Mouse (Mus musculus) hematopoietic multipotent progenitor cell, adult 10-12 weeks (in vitro differentiated cells): Measurements from ENCODE around the gene Pik3c2a. TPM values are rescaled to one million over a fixed set of nuclear protein-coding genes. Genes with fewer than 3 reads are reported as not detected.

Experiments used
- polyA plus RNA-seq: library from polyadenylated mRNA; stranded (reverse); fragments of >175 nt; gene quantifications from 2 replicates; pipeline ENCODE4 v1.2.3, GENCODE M21; 2012; ENCODE audit warnings: low replicate concordance

The Pik3c2a gene
- polyA plus RNA-seq = 2.2 and 4.2 TPM in 2 replicates

DNA sequence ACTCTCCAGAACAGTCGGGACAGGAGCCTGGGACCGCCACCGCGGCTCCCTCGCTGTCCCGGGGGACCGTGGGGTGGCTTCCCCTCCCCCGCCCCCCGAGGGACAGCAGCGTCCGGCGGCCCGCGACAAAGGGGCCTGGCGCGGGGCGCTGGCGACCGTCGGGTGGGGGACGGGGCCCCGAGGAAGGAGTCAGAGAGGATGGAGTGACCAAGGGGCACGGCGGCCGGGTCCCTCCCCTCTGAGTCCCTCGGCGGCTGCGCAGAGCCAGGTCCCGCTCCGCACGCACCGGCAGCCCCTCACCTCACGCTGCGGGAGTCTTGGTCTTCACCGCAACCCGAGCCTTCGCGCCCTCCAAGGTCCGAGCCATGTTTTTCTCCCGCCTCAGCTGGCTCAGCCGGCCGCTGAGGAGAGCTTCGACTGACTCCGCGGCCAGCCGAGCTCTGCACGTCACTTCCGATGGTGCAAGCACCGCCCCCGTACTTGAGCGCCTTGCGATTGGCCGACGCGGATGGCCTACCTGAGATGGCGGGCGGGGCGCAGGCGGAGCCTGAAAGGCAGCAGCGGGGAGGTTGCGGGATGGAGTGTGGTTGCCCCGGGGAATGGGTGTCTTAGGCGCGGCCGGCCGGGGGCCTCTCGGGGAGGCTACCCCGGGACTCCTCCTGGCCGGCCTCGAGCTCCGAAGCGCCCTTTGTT lies at the start of gene Pik3c2a:
Gene Pik3c2a (minus strand): TSS at position 446 of the 693 bp plus-strand sequence.

GRCm38 (mm10) chr7:116333713-116334668 lies 109.3 kb downstream of the Pik3c2a start, which contains the start of gene Rps13:
Gene Rps13 (minus strand): TSS chr7:116334195.

GRCm38 (mm10) chr7:116307871-116308631 lies 135.2 kb downstream of the Pik3c2a start, which contains the start of gene Plekha7:
Gene Plekha7 (minus strand): TSS chr7:116308376.

Other genes with a start within 250 kb of the Pik3c2a start
- gene Plekha7, start 135.1 kb downstream of the Pik3c2a start, polyA plus RNA-seq = 6.5 and 16.1 TPM in 2 replicates
- gene Rps13, start 109.3 kb downstream of the Pik3c2a start, polyA plus RNA-seq = 2,248 and 3,668 TPM in 2 replicates
- 9.4 and 11.1 TPM in 2 replicates for gene Nucb2, start 60.9 kb upstream of the Pik3c2a start, polyA plus RNA-seq